Mouse (Mus musculus) E14TG2a.4 (cell line): Measurements from ENCODE around the gene Stx18.
A peak's percentile ranks its signal among the peaks of the same experiment; 100 is the strongest.

Experiments used
- CTCF ChIP-seq: conservative IDR thresholded peaks from 2 replicates; pipeline ENCODE4 v1.5.1; 2014; ENCODE audit warnings: low read length
- NANOG ChIP-seq: IDR thresholded peaks from 2 replicates; pipeline ENCODE4 v1.6.1; 2014; ENCODE audit warnings: borderline replicate concordance, low read length, mixed read lengths
- POU5F1 ChIP-seq: IDR thresholded peaks from 2 replicates; pipeline ENCODE4 v1.6.1; 2014; ENCODE audit warnings: low read length, borderline replicate concordance

- TF ChIP-seq CTCF, result peak; percentile 60
- TF ChIP-seq NANOG, result no peak
- no peak for TF ChIP-seq POU5F1
Observed at GRCm38 (mm10) chr5:38062709-38063108, 24.2 kb downstream of the Stx18 start.
